Mouse (Mus musculus) monocyte, adult 2 months (primary cell): Measurements from ENCODE around the gene Khdc4.

Experiments
- DNase-seq, 2 experiments: peaks; one replicate each; pipeline ENCODE4 v3.0.0; 2022; ENCODE audit warnings: low spot score in 2 of 2, low read depth in 1 of 2

Gene Khdc4

GRCm38 (mm10) chr3:88717831-88718230, 32.2 kb downstream of the Khdc4 start:
- no peak for DNase-seq

- DNase-seq = no peak
Measured at GRCm38 (mm10) chr3:88719098-88719497, 33.5 kb downstream of the Khdc4 start.

GRCm38 (mm10) chr3:88736556-88736955, 51.0 kb downstream of the Khdc4 start:
- DNase-seq = no peak

GRCm38 (mm10) chr3:88738641-88739040, 53.0 kb downstream of the Khdc4 start:
- peak; percentile 40 to 57 for DNase-seq

- DNase-seq = no peak
Measured at GRCm38 (mm10) chr3:88740147-88740546, 54.5 kb downstream of the Khdc4 start.

GRCm38 (mm10) chr3:88745534-88745933, 59.9 kb downstream of the Khdc4 start:
- no peak for DNase-seq

- no peak for DNase-seq
Measured at GRCm38 (mm10) chr3:88746139-88746870, 60.7 kb downstream of the Khdc4 start.

- DNase-seq = no peak
Measured at GRCm38 (mm10) chr3:88746871-88747231, 61.2 kb downstream of the Khdc4 start.

GRCm38 (mm10) chr3:88754283-88754682, 68.7 kb downstream of the Khdc4 start:
- no peak for DNase-seq

GRCm38 (mm10) chr3:88755541-88755940, 69.9 kb downstream of the Khdc4 start:
- DNase-seq = no peak

- DNase-seq = no peak
Measured at GRCm38 (mm10) chr3:88756276-88756675, 70.7 kb downstream of the Khdc4 start.

- DNase-seq = no peak
Measured at GRCm38 (mm10) chr3:88758045-88758500, 72.5 kb downstream of the Khdc4 start.

- no peak for DNase-seq
Measured at GRCm38 (mm10) chr3:88761619-88762018, 76.0 kb downstream of the Khdc4 start.

- no peak for DNase-seq
Measured at GRCm38 (mm10) chr3:88762401-88762831, 76.8 kb downstream of the Khdc4 start.
